Mouse (Mus musculus): ENCODE data around the gene Mdfic. TPM values are rescaled to one million over a fixed set of nuclear protein-coding genes. Genes with fewer than 3 reads are reported as not detected.
A peak's percentile ranks its signal among the peaks of the same experiment; 100 is the strongest.
"Not testable (repeated sequence)": the region's sequence is repeated elsewhere in the genome, so short reads cannot be mapped to it uniquely, and the experiment has no call there.

Gene Mdfic
- polyA plus RNA-seq, 1 experiment, result 6.0 TPM

DNA sequence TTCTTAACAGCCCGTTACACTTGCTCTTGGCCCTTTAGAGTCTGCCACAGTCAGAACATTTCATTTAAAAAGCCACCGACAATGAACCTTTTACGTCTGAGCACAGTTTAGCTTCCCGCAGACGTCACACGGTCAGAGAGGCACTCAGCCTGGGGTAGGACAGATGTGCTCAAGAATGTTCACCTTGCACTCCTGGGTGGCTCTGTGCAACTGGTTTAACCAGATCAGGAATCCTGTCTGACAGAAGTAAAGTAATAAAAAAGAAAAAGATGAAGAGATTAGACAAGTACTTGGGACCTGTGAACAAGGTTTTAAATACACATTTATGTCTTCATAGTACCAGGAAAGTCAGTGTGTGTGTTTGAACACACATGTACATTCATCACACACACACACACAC lies 542 bp upstream of the Mdfic start:
- no peak for DNase-seq (ENCODE audit: low read depth in 1 of 2, low spot score in 2 of 2)
- WGBS, result 91% methylated on average over 6 of the region's 6 CpGs
- Histone ChIP-seq H3K27me3 (ENCODE audit: control insufficient read depth, insufficient read depth, low read length) (no peaks in the 10 kb centered on the region), H3K4me3 (ENCODE audit: extremely low read depth, insufficient read depth, insufficient read length) (peak overlapping the region; percentile 73; the same call in 1 of the 2 replicates), H3K4me1 (ENCODE audit: control insufficient read depth, insufficient read depth, insufficient read length) (peaks cover 2% of the 10 kb centered on the region; the same call in 1 of the 2 replicates), H3K36me3 (ENCODE audit: control insufficient read depth, insufficient read depth, low read length) (no peaks in the 10 kb centered on the region), H3K27ac (ENCODE audit: insufficient read depth, low read length) (no peak overlapping the region)
- TF ChIP-seq CTCF (IDR thresholded peaks at IDR 0.05; ENCODE audit: extremely low read depth, insufficient read depth, insufficient read length, insufficient replicate concordance), result no peak
- TF ChIP-seq POLR2A (IDR thresholded peaks at IDR 0.05; ENCODE audit: low read depth, low read length), result no peak

- TF ChIP-seq POLR2A (IDR thresholded peaks at IDR 0.05; ENCODE audit: low read depth, low read length) (no peak), CTCF (IDR thresholded peaks at IDR 0.05; ENCODE audit: extremely low read depth, insufficient read depth, insufficient read length, insufficient replicate concordance) (no peak)
- Histone ChIP-seq H3K27ac (ENCODE audit: insufficient read depth, low read length) (peak overlapping the region; percentile 75), H3K27me3 (ENCODE audit: control insufficient read depth, insufficient read depth, low read length) (no peaks in the 10 kb centered on the region), H3K4me1 (ENCODE audit: control insufficient read depth, insufficient read depth, insufficient read length) (no peaks in the 10 kb centered on the region; the same call in none of the 2 replicates), H3K4me3 (ENCODE audit: extremely low read depth, insufficient read depth, insufficient read length) (peak overlapping the region; percentile 73), H3K36me3 (ENCODE audit: control insufficient read depth, insufficient read depth, low read length) (no peaks in the 10 kb centered on the region)
- WGBS, result 1% methylated on average over 60 of the region's 60 CpGs
- peak in 1 of 2 experiments; percentile 43 for DNase-seq (ENCODE audit: low read depth in 1 of 2, low spot score in 2 of 2)
These were observed 606 bp downstream of the Mdfic start for GRCm38 (mm10) chr6:15720818-15721715.

- no peak for DNase-seq (ENCODE audit: low read depth in 1 of 2, low spot score in 2 of 2)
- Histone ChIP-seq H3K36me3 (ENCODE audit: control insufficient read depth, insufficient read depth, low read length) (no peaks in the 10 kb centered on the region), H3K27ac (ENCODE audit: insufficient read depth, low read length) (0 out of 2 replicates have a peak overlapping the region, but pooled peaks have one; percentile 75), H3K27me3 (ENCODE audit: control insufficient read depth, insufficient read depth, low read length) (no peaks in the 10 kb centered on the region), H3K4me1 (ENCODE audit: control insufficient read depth, insufficient read depth, insufficient read length) (no peaks in the 10 kb centered on the region; the same call in none of the 2 replicates), H3K4me3 (ENCODE audit: extremely low read depth, insufficient read depth, insufficient read length) (peak overlapping the region; percentile 73; the same call in 1 of the 2 replicates)
- WGBS, result 54% methylated on average over 5 of the region's 5 CpGs
- TF ChIP-seq POLR2A (IDR thresholded peaks at IDR 0.05; ENCODE audit: low read depth, low read length) (no peak), CTCF (IDR thresholded peaks at IDR 0.05; ENCODE audit: extremely low read depth, insufficient read depth, insufficient read length, insufficient replicate concordance) (no peak)
These were observed 1.2 kb downstream of the Mdfic start for GRCm38 (mm10) chr6:15721716-15722031.

DNA sequence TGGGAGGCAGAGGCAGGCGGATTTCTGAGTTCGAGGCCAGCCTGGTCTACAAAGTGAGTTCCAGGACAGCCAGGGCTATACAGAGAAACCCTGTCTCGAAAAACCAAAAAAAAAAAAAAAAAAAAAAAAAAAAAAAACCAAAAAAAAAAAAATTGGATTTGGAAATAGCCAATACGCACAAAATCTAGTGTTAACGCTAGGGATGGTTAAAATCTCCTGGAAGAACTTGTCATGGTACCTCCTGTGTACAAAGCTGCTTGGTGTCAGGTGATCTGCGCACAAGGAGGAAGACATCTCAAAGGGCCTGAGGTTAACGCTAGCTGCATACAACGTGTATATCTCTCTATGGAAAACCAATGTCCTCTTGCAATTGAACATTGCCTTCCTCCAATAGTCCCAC lies 2.2 kb downstream of the Mdfic start:
- H3K4me1 ChIP-seq (ENCODE audit: control insufficient read depth, insufficient read depth, insufficient read length); DNase-seq (ENCODE audit: low read depth in 1 of 2, low spot score in 2 of 2); H3K27me3 ChIP-seq (ENCODE audit: control insufficient read depth, insufficient read depth, low read length); H3K36me3 ChIP-seq (ENCODE audit: control insufficient read depth, insufficient read depth, low read length); H3K4me3 ChIP-seq (ENCODE audit: extremely low read depth, insufficient read depth, insufficient read length); H3K27ac ChIP-seq (ENCODE audit: insufficient read depth, low read length): not testable (repeated sequence)
- 89% methylated on average over 7 of the region's 8 CpGs for WGBS

- Histone ChIP-seq H3K27me3 (ENCODE audit: control insufficient read depth, insufficient read depth, low read length) (no peaks in the 10 kb centered on the region), H3K4me3 (ENCODE audit: extremely low read depth, insufficient read depth, insufficient read length) (no peak overlapping the region), H3K4me1 (ENCODE audit: control insufficient read depth, insufficient read depth, insufficient read length) (peaks cover 9% of the 10 kb centered on the region), H3K36me3 (ENCODE audit: control insufficient read depth, insufficient read depth, low read length) (no peaks in the 10 kb centered on the region), H3K27ac (ENCODE audit: insufficient read depth, low read length) (no peak overlapping the region)
- DNase-seq (ENCODE audit: low read depth in 1 of 2, low spot score in 2 of 2), result no peak
- 87% methylated on average over 4 of the region's 4 CpGs for WGBS
- TF ChIP-seq POLR2A (IDR thresholded peaks at IDR 0.05; ENCODE audit: low read depth, low read length), result no peak
- no peak for TF ChIP-seq CTCF (IDR thresholded peaks at IDR 0.05; ENCODE audit: extremely low read depth, insufficient read depth, insufficient read length, insufficient replicate concordance)
These were observed 3.8 kb downstream of the Mdfic start for GRCm38 (mm10) chr6:15724304-15724703.

- Histone ChIP-seq H3K36me3 (ENCODE audit: control insufficient read depth, insufficient read depth, low read length) (no peaks in the 10 kb centered on the region), H3K27me3 (ENCODE audit: control insufficient read depth, insufficient read depth, low read length) (no peaks in the 10 kb centered on the region), H3K4me3 (ENCODE audit: extremely low read depth, insufficient read depth, insufficient read length) (no peak overlapping the region), H3K4me1 (ENCODE audit: control insufficient read depth, insufficient read depth, insufficient read length) (peaks cover 16% of the 10 kb centered on the region), H3K27ac (ENCODE audit: insufficient read depth, low read length) (no peak overlapping the region)
- DNase-seq (ENCODE audit: low read depth in 1 of 2, low spot score in 2 of 2), result no peak
- WGBS, result 71% methylated on average over 6 of the region's 6 CpGs
- no peak for TF ChIP-seq POLR2A (IDR thresholded peaks at IDR 0.05; ENCODE audit: low read depth, low read length)
- TF ChIP-seq CTCF (IDR thresholded peaks at IDR 0.05; ENCODE audit: extremely low read depth, insufficient read depth, insufficient read length, insufficient replicate concordance), result no peak
These were observed 6.0 kb downstream of the Mdfic start for GRCm38 (mm10) chr6:15726422-15726821.
